Mouse (Mus musculus): ENCODE results near the gene 4930583I09Rik. TPM values are rescaled to one million over a fixed set of nuclear protein-coding genes. Genes with fewer than 3 reads are reported as not detected.

The 4930583I09Rik gene
- polyA plus RNA-seq, 1 experiment = 0.20 TPM

DNA sequence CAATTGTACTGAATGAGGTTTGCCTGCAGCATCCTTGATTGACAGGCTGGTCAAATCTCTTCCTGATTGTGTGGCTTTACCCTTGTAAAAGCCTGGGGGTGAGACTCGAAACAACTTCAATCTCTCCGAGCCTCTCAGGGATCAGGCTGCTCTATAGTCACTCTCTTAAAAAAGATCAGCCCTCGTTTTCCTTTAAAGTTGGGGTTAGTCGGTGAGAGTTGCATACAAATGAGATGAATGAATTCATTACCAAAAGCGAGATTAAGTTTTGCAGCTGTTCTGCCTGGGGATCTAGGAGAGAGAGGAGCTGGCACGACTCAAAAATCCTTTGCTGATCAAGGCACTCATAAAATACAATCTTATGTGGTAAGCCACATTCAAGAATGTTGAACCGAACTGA, 1.0 kb upstream of the 4930583I09Rik start:
- no peak for TF ChIP-seq CTCF (IDR thresholded peaks at IDR 0.05; ENCODE audit: control insufficient read depth, insufficient read depth, insufficient replicate concordance, low read depth, low read length)
- no peak for TF ChIP-seq POLR2A (IDR thresholded peaks at IDR 0.05; ENCODE audit: control insufficient read depth, low read depth, low read length)
- H3K36me3 ChIP-seq (ENCODE audit: control insufficient read depth, insufficient read depth, low read length) = no peaks in the 10 kb centered on the region
- no peaks in the 10 kb centered on the region for H3K27me3 ChIP-seq (ENCODE audit: control insufficient read depth, insufficient read depth, low read length)
- no peaks in the 10 kb centered on the region for H3K4me1 ChIP-seq (ENCODE audit: control insufficient read depth, insufficient read depth, low read length)
- no peak overlapping the region for H3K4me3 ChIP-seq (ENCODE audit: control insufficient read depth, low read depth, low read length)
- no peak overlapping the region for H3K27ac ChIP-seq (ENCODE audit: control insufficient read depth, insufficient read depth, low read depth, low read length)

DNA sequence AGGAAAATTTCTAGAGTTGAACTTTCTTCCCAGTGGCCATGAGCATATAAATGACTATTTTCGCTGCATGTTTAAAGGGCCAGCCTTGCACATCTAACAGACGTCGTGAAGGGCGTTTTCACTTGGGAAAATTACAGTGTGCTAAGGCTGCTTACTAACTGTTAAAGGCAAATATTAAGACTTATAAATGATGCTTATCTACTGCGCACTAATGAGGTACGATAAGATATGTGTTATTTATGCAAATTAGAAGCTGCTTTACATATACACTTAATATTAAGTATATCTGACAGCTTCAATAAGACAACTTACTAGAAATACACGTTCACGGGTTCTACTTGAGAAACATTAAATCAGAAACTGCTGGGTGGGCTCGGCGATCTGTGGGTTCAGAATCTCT, 481 bp upstream of the 4930583I09Rik start:
- Histone ChIP-seq H3K4me3 (ENCODE audit: control insufficient read depth, low read depth, low read length) (no peak overlapping the region), H3K36me3 (ENCODE audit: control insufficient read depth, insufficient read depth, low read length) (no peaks in the 10 kb centered on the region), H3K27ac (ENCODE audit: control insufficient read depth, insufficient read depth, low read depth, low read length) (no peak overlapping the region), H3K4me1 (ENCODE audit: control insufficient read depth, insufficient read depth, low read length) (no peaks in the 10 kb centered on the region), H3K27me3 (ENCODE audit: control insufficient read depth, insufficient read depth, low read length) (no peaks in the 10 kb centered on the region)
- TF ChIP-seq CTCF (IDR thresholded peaks at IDR 0.05; ENCODE audit: control insufficient read depth, insufficient read depth, insufficient replicate concordance, low read depth, low read length) (no peak), POLR2A (IDR thresholded peaks at IDR 0.05; ENCODE audit: control insufficient read depth, low read depth, low read length) (no peak)

DNA sequence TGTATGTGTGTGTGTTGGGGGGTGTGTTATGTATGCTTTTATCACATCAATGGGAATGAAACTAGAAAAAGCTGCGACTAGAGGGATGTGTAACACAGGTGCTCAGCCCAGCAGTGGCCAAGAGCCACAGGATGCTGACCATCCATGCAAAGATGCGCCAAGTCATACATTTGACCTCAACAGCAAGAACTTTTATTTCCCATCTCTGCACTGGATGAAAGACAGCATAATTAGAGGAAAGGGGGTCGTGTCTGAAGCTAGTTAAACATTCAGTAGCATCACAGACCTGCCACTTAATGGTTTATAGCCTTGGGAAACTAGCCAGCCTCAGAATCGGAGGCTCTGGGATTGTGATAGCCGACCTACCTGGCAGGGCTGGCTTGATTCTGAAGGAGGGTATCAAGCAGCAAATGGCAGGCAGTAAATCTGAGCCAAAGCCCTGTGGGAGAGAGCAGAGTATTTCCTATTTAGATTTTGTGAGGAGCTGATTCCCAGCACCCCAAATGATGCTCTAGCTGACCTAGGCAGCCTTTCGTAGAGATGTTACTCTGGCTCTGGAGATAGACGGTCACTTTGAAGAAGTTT, 1.9 kb downstream of the 4930583I09Rik start:
- TF ChIP-seq POLR2A (IDR thresholded peaks at IDR 0.05; ENCODE audit: control insufficient read depth, low read depth, low read length) (no peak), CTCF (IDR thresholded peaks at IDR 0.05; ENCODE audit: control insufficient read depth, insufficient read depth, insufficient replicate concordance, low read depth, low read length) (no peak)
- no peaks in the 10 kb centered on the region for H3K4me1 ChIP-seq (ENCODE audit: control insufficient read depth, insufficient read depth, low read length)
- H3K4me3 ChIP-seq (ENCODE audit: control insufficient read depth, low read depth, low read length) = no peak overlapping the region
- no peak overlapping the region for H3K27ac ChIP-seq (ENCODE audit: control insufficient read depth, insufficient read depth, low read depth, low read length)
- no peaks in the 10 kb centered on the region for H3K27me3 ChIP-seq (ENCODE audit: control insufficient read depth, insufficient read depth, low read length)
- H3K36me3 ChIP-seq (ENCODE audit: control insufficient read depth, insufficient read depth, low read length) = no peaks in the 10 kb centered on the region

DNA sequence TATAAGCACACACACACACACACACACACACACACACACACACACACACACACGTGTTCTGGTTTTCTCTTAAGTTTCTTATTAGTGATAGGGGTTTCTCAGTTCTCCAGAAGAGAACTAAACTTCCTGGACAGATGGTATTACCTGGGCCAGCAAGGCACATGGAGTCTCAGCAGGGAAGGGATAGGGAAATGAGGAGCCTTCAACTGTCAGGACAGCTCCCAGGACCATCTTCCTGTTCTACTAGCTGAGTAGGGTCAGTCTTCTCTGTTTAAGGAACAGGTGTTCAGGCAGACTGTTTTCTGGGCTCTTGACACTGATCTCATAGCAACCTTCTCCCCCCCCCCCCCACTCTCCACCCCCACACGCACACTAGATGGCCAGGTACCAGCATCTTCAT, 2.8 kb downstream of the 4930583I09Rik start:
- Histone ChIP-seq H3K4me3 (ENCODE audit: control insufficient read depth, low read depth, low read length) (no peak overlapping the region), H3K27me3 (ENCODE audit: control insufficient read depth, insufficient read depth, low read length) (no peaks in the 10 kb centered on the region), H3K36me3 (ENCODE audit: control insufficient read depth, insufficient read depth, low read length) (no peaks in the 10 kb centered on the region), H3K27ac (ENCODE audit: control insufficient read depth, insufficient read depth, low read depth, low read length) (no peak overlapping the region), H3K4me1 (ENCODE audit: control insufficient read depth, insufficient read depth, low read length) (no peaks in the 10 kb centered on the region)
- no peak for TF ChIP-seq POLR2A (IDR thresholded peaks at IDR 0.05; ENCODE audit: control insufficient read depth, low read depth, low read length)
- no peak for TF ChIP-seq CTCF (IDR thresholded peaks at IDR 0.05; ENCODE audit: control insufficient read depth, insufficient read depth, insufficient replicate concordance, low read depth, low read length)

DNA sequence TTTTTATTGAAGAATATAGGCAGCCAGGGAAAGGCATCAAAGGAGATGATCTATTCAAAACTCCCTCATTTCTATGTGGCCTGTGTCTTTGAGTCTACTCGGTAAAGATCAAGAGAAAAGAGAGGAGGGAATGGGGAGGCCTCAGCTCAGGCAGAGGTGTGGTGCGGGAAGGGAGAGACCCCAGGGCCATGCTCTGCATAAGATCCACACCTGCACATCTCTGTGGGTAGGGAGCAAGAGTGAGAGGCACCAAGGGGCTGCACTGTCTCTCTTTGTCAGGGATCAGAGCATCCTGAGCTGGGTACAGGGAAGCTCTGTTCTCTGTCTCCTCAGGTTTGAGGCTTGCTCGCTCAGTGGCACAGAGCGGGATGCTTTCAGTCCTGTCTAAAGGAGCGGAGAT, 8.4 kb downstream of the 4930583I09Rik start:
- H3K4me3 ChIP-seq (ENCODE audit: control insufficient read depth, low read depth, low read length) = no peak overlapping the region
- no peaks in the 10 kb centered on the region for H3K27me3 ChIP-seq (ENCODE audit: control insufficient read depth, insufficient read depth, low read length)
- H3K27ac ChIP-seq (ENCODE audit: control insufficient read depth, insufficient read depth, low read depth, low read length) = no peak overlapping the region
- TF ChIP-seq CTCF (IDR thresholded peaks at IDR 0.05; ENCODE audit: control insufficient read depth, insufficient read depth, insufficient replicate concordance, low read depth, low read length) (no peak), POLR2A (IDR thresholded peaks at IDR 0.05; ENCODE audit: control insufficient read depth, low read depth, low read length) (no peak)
- H3K36me3 ChIP-seq (ENCODE audit: control insufficient read depth, insufficient read depth, low read length) = no peaks in the 10 kb centered on the region
- H3K4me1 ChIP-seq (ENCODE audit: control insufficient read depth, insufficient read depth, low read length) = no peaks in the 10 kb centered on the region

DNA sequence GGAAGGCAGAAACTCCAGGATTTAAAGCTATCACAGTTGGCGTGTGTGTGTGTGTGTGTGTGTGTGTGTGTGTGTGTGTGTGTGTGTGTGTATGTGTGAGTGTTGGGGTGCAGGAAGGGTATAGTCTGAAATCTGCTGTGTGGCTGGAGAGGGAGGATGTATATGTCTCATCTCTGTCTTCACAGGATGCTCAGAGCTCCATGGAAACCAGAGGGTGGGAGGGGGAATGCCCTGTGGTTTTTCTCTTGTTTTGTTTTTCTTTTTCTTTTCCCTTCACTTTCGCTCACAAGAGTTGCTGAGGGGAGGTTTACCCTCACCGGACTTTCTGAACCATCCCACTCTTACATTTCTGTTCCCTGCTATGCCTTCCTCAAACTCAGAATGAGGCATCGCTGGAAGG, 9.0 kb downstream of the 4930583I09Rik start:
- no peak overlapping the region for H3K4me3 ChIP-seq (ENCODE audit: control insufficient read depth, low read depth, low read length)
- no peaks in the 10 kb centered on the region for H3K4me1 ChIP-seq (ENCODE audit: control insufficient read depth, insufficient read depth, low read length)
- no peaks in the 10 kb centered on the region for H3K27me3 ChIP-seq (ENCODE audit: control insufficient read depth, insufficient read depth, low read length)
- TF ChIP-seq POLR2A (IDR thresholded peaks at IDR 0.05; ENCODE audit: control insufficient read depth, low read depth, low read length) (no peak), CTCF (IDR thresholded peaks at IDR 0.05; ENCODE audit: control insufficient read depth, insufficient read depth, insufficient replicate concordance, low read depth, low read length) (no peak)
- no peak overlapping the region for H3K27ac ChIP-seq (ENCODE audit: control insufficient read depth, insufficient read depth, low read depth, low read length)
- H3K36me3 ChIP-seq (ENCODE audit: control insufficient read depth, insufficient read depth, low read length) = no peaks in the 10 kb centered on the region

DNA sequence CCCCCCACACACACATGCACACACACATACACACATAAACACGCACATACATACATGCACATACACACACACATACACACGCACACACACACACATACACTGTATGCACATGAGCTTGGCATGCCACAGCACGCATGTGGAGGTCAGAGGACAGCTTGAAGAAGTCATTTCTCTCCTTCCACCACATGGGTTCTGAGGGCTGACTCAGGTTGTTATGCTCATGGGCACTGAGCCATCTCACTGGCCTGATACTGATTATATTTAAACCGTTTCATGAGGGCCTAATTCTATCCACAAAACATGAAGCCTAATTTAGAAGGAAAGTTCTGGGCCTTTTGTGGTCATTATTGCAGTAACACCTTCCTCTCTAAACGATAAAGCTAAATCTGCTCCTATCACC, 13.3 kb downstream of the 4930583I09Rik start:
- Histone ChIP-seq H3K4me3 (ENCODE audit: control insufficient read depth, low read depth, low read length) (no peak overlapping the region), H3K36me3 (ENCODE audit: control insufficient read depth, insufficient read depth, low read length) (no peaks in the 10 kb centered on the region), H3K4me1 (ENCODE audit: control insufficient read depth, insufficient read depth, low read length) (no peaks in the 10 kb centered on the region), H3K27me3 (ENCODE audit: control insufficient read depth, insufficient read depth, low read length) (no peaks in the 10 kb centered on the region), H3K27ac (ENCODE audit: control insufficient read depth, insufficient read depth, low read depth, low read length) (no peak overlapping the region)
- no peak for TF ChIP-seq CTCF (IDR thresholded peaks at IDR 0.05; ENCODE audit: control insufficient read depth, insufficient read depth, insufficient replicate concordance, low read depth, low read length)
- no peak for TF ChIP-seq POLR2A (IDR thresholded peaks at IDR 0.05; ENCODE audit: control insufficient read depth, low read depth, low read length)
